Mouse (Mus musculus) B cell, adult 2 months (primary cell): ENCODE measurements around the gene Glo1.
A peak's percentile ranks its signal among the peaks of the same experiment; 100 is the strongest.

Experiments
- DNase-seq, 2 experiments: peaks; one replicate each; pipeline ENCODE4 v3.0.0; 2022

The Glo1 gene

DNA sequence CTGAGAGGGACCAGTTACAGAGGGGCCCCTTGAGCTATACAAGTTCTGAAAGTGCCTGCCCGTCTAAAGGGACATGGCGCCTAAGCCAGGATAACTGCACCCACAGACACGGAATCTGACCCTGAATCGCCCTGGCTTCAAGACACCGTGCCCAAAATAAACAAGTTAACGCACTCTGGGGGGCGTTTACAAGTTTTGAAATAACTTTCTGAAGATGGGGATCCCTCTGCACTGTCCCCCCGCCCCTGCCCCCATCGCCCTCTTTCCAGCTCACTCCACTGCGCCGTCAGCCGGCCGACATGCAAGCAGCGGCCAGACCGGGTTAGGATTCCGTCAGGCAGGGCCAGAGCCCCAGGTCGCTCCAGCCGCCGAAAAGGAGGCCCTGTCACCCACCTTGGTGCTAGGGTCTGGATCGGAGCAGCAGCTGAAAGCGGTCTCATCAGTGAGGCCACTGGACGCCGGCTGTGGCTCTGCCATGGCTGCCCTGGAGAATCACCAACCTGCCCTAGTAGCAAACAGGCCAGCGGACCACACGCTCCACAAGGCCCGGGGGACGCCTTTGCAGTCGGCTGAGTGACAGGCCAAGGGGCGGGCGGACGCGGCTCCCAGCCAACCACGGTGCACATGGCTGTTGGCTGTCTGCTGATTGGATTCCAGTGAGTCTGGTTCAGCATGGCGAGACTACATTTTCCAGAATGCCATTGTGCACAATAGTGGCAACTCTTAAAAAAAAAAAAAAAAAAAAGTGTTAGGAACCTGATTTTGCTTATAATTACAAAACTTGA, 14.4 kb downstream of the Glo1 start:
- DNase-seq, result peak; percentile 98

DNA sequence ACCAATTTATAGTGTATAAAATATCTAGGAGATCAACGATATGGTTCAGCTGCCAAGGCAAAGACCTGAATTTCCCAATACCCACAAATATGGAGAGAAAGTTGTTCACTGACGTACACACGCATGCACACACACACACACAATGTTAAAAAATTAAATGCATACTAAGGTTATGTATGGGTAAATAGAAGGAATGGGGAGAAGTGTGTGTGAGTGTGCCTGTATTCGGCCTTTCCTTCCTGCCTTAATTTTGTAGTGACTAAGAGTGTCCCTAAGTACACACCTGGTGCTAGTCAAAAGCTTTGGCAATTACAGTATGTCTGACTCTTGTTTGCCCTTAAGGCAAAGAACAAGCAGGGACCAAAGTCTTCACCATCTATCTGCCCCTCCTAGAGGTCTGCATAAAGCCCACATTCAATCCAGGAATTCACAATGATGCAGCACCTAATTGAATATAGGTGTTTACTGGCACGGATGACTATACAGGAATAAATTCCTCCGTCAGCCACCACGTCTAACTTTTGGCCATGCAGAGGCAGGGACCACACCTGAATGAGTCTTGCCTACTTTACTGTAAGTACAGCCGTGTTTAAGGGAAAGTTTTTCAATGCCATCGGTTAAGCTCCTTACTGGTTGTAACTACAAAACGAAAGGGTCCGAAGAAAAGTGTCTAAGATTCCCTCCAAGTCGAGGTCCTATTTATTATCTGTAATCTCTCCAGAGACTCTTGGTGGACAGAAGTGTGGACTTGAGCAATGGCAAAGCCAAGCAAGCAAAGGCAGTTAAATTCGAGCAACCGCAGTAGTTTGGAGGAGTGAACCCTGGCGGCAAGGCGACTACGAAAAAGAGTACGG, 15.2 kb downstream of the Glo1 start:
- peak in 1 of 2 experiments; percentile 17 for DNase-seq

DNA sequence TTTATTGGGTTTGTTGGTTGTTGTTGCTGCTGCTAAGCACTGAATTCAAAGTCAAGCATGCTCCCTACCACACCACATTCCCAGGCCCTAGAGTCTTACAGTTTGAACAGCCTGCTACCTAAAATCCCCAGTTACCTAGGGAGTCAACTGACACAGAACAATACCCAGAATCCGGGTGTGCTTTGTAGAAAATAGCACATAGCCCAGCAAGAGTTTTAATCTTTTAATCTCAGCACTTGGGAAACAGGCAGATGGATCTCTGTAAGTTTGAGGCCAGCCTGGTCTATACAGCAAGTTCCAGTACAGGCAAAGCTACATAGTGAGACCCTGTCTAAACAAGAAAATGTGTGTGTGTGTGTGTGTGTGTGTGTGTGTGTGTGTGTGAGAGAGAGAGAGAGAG, 15.9 kb downstream of the Glo1 start:
- DNase-seq, result no peak

DNA sequence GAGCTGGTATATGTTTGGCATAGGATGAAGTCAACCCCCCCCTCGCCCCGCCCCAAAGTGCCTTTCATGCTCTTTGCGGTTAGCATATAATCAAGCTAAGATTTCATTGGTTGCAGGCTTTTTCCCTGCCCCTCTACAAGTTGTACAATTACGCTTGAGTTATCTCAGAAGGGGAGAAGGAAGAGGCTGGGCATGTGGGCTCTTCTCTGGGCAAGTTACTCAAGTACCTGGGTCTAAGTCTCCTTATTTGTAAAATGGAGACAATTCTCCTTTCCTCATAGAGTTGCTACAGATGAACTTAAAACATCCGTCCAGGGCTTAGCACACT, 16.7 kb downstream of the Glo1 start:
- no peak for DNase-seq

DNA sequence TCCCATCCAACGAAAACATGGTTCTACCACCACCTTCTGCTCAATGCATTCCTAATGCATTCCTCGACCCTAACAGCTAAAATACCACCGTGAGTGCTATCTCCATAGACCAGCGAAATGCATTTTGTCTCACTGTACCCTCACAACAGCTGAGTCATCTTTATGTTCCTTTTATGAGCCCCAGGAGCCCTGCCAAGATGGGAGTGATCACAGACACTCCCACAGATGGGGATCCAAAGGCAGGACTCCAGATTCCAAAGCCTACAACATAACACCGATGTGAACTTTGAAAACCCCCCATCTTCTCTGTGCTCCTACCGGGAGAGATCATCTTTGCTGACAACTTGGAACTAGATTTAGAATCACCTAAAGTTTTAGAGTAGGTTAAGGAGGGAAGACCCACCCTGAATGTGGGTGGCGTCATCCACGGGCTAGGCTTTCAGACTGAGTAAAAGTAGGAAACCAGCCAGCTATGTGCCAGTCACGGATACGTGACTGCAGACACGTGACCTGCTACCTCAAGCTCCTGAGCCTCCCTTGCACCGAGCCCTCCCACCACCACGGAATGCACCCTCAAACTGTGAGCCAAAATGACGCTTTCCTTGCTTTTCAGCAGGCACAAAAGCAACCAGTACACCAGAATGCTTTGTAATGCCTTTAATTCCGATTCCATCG, 17.2 kb downstream of the Glo1 start:
- DNase-seq, result no peak

DNA sequence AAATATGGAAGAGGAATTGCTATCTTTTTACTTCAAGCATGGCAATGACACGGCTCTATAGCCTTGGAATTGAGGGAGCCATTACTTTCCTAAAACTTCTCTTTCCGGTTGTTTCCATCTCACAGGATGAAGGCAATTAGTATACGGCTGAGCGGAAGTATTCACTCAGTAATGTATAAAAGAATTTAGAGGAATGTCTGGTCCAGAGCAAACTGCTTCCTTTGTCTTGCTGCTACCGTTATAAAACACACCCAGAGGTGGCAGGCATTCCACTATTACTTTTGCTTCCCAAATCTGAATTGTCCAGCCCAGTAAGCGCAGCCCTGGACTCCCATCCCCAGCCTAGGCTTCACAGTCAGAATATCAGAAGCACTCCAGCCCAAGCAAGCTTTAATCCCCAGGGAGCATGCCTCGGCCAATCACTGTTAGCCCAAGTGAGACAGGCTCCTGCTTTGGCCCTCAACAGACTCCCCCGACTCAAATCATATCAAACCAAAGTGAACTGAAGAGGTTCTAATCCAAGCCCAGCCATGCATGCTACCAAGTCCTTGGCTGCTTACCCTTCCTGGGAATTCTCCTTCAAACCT, 18.7 kb downstream of the Glo1 start:
- no peak for DNase-seq

DNA sequence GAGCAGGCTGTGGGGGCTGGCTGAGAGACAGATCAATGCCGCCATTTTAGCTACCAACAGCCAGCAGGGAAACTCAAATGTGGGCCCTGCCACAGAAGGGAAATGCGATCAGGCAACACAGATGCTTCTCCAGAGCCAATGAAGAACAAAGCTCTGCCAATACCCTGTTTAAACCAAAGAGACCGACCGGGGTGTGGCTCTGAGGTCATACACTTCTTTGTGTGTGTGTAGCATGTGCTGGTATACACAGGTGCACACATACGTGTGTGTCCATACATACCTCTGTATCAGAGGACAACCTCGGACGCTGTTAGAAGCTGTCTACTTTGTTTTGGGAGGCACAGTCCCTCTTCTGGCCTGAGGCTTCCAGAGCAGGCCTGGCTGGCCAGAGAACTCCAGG, 19.3 kb downstream of the Glo1 start:
- no peak for DNase-seq

DNA sequence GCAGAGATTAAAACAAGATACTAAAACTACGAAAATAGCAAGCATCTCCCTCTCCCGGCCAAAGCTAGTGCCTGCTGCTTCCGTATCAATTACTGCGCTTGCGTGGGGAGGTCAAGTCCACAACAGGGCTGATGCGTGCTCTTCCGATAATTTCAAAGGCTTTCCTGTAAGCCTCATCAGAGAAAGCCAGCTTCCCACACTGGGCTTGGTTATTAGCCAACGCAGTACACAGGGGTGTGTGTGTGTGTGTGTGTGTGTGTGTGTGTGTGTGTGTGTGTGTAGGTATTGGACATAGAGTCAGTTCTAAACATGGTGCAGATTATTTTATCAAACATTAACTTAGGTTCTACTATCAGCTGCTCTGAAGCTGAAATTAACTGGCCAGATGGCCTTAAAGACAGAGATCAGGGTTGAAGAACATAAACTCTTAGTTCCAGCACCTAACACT, 20.0 kb downstream of the Glo1 start:
- DNase-seq, result no peak

DNA sequence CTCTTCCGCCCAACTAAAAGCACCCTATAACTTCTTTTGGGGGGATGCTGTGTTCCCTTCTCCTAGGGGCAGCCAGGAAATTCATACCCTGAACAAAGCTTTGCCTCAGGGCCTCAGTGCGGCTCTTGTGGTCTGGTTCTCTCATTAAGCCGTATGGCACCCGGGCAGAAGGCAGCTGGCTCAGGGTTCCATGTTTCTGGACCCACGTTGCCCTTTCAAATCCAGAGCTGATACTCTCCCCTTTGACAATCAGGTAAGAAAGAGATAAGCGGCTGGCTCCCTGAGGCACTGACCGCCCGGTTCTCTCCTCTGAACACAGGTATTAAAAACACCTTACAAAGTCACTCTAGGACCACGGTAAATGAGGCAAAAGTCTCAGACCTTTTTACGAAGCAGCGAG, 20.5 kb downstream of the Glo1 start:
- DNase-seq, result no peak

DNA sequence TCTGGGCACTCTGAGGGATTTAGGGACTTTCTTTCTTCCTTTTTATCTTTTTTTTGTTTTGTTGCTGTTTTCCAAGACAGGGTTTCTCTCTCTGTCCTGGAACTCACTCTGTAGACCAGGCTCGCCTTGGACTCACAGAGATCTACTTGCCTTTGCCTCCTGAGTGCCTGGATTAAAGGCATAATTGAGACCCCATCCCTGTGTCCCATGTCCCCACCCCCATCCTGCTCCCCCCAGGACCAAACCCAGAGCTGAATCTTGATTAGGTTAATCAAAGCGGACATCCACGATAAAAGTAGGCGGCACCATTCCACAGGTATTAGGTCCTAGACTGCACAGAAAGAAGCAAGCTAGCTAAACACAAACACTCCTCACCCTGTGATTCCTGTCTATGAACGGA, 21.7 kb downstream of the Glo1 start:
- DNase-seq, result no peak

DNA sequence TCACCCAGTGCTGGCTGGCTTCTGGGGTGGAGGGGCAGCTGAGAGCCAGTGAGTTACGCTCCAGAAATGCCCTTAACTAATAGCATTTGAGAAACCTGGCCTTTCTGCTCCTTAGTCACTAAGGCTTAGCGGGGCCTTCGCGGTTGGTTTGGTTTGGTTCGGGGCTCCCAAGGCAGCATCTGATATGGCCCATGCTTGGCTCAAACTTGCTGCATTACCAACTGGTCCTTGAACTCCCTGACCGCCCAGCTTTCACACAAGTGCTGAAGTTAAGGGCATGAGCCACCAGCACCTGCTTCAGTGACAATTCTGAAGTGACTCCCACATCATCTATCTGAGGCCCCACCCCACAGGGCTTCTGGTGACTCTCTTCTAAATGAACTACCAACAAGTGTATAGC, 22.4 kb downstream of the Glo1 start:
- DNase-seq, result no peak

DNA sequence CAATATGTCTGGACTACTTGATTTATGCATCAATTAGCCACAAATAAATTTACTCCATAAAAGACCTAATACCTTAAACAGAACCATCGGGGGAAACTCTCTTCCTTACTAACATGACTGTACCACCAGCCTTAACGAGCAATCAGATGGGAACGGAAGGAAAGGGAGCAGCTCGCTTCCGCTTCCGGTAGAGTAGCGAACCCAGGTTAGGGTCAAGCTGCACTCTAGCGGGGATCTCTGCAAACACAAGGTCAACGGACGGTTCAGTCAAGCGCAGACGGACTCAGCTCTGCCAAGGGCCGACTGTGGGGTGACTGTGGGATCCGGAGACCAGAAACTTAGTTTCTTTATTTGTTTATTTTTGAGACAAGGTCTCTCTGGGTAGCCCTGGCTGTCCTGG, 24.5 kb downstream of the Glo1 start:
- no peak for DNase-seq

DNA sequence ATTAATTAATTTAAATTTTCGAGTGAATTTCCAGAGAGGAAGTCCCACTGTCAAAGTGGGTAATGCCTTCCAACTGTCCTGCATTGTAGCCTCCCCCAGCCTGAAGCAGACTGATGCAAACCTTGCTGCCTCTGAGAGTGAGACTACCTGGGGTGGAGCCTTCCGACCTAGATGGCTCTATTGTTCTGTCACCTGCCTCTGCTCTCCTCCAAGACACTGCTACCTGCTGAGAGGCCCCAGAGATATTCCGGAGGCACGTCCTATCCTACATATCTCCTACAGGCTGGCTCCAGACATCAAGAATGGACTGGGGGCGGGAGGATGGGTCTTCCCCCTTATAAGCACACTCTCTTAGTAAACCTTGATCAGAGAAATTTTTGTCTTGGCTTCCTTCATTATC, 28.4 kb downstream of the Glo1 start:
- no peak for DNase-seq

DNA sequence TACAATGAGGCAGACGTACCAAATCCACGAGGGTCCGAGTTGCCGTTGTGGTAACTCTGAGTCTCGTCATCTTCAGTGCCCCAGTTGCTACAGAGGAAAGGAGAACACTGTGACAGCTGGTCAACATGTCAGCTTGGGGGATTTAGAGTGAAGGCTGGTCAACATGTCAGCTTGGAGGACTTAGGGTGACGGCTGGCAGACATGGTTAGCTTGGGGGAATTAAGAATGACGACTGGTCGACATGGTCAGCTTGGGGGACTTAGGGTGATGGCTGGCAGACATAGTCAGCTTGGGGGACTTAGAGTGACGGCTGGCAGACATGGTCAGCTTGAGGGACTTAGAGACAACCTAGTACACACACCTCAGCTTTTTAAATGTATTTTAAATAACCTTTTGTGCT, 28.9 kb downstream of the Glo1 start:
- no peak for DNase-seq

DNA sequence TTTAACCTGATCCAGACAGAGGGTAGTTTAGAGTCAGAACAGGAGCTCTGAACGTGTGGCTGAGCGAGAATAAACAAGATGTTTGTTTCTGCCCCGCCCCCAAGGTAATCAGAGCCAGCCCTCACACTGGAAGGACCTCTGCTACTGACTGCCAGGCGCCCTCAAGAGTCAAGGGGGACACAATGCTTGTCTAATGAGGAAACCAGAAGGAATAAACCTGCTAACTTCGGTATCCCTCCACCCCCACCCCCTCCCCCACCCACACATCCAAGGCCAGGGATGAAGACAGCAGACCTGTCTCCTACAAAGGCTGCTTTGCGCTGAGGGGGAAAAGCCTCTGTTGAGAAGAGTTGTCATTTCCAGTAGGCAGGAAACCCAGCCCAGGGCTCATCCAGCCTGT, 31.8 kb downstream of the Glo1 start:
- DNase-seq, result no peak

DNA sequence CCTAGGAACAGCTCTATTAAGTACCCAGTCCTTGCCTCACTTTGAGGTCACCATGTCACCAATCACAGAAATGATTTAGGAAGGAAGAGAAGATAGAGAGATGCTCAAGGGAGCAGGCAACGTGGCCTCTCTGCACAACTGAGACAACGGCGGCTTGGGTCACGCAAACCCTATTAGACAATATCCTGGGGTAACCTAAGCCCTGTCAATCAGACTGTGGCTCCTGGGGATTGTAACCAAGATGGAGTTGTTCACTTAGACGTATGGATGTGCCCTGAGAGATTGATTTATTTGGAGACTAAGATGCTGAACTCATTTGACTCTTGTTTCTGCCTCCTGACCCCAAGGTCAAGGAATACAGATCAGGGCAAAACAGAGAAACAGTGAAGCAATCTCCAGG, 32.3 kb downstream of the Glo1 start:
- no peak for DNase-seq

DNA sequence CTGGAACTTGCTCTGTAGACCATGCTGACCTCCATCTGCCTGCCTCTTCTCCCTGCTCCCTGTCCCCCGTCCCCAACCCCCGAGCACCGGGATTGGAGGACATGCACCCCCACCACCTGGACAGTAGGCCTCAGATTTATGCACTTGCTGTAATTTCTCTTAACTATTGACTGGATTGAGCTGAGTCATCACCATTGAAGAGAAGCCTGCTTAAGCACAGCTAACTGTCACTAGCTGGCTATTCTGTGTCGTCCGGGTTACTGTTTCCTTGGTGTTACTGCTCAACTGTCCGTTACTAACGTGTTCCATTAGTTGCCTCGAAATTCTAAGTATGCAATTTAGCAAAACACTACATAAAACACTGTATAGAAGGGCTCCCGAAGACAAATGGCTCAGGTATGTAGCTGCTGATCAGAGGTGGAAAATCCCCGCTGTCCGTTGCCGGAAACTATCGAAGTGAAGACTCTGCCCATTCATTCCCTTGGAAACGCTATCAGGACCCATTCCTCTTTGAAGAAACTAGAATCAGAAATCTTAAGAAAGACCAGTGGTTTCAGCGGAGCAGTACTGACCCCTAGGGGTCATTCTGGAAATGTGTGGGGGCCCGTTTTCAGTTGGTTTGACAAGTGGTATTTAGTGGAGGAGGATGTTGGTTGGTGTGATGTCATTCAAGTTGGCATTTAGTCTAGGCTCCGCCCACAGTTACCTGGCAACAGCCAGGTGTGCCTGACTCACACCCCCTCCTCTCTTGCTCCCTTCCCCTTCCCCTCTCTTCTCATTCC, 36.1 kb downstream of the Glo1 start:
- peak; percentile 77 to 81 for DNase-seq

DNA sequence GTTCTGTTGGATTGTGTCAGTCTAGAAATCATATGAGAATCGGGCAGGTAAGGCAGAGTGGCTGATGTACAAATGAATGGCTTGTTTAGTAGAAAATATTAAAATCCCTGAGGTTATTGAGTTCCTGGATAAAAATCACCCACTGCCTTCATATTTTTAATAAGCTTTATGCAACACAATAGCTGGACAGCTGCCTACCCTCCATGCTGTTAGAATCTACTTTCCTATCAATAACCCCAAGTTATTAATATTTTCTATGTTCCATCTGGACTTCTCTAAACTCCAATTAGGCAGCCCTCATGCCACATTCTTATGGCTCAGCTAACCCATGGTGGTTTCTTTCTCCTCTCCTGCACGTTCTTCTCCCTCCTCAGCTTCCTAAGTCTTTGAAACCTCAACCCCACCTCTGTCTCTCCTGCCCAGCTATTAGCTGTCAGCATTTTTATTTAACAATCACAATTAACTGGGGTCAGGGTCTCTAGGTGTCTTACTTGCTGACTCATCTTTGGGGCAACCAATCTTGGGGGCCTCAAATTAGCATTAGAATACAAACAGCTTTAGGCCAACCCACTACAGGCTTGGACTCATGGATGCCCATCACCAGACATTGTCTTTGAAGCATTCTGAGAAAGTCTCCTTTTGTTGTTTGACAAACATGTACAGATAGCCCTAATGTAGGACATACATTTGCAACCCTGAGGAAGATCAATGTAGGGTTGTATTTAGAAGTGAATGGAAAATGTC, 43.2 kb downstream of the Glo1 start:
- no peak for DNase-seq

DNA sequence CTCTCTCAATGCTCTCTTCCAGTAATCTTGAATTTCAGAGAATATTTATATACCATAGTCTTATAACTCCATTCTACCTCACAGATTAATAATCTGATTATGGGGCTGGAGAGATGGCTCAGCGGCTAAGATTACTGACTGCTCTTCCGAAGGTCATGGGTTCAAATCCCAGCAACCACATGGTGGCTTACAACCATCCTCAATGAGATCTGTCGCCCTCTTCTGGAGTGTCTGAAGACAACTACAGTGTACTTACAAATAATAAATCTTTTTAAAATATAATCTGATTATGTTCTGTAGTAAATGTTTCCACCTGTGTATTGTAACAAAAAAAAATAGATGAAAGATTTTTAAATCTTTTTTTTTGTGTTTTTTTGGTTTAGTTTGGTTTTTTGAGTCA, 44.4 kb downstream of the Glo1 start:
- no peak for DNase-seq

DNA sequence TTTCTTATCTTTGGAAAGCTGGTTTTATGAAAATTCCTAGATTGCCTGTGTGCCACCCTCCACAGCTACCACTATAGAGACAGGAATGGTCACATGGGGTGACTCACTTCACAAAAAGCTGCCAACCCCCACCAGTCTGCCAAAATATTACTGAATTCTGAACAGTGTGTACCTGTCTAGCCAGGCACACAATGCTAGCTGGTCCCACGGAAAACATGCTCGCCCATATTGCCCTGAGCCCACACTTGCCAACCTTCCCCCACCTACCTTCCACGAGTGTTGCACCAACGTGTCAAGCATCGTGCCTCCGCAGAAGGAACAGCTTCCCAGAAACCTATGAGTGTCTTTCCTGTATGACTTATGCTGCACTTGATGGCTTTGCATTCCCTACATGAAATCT, 45.5 kb downstream of the Glo1 start:
- no peak for DNase-seq

DNA sequence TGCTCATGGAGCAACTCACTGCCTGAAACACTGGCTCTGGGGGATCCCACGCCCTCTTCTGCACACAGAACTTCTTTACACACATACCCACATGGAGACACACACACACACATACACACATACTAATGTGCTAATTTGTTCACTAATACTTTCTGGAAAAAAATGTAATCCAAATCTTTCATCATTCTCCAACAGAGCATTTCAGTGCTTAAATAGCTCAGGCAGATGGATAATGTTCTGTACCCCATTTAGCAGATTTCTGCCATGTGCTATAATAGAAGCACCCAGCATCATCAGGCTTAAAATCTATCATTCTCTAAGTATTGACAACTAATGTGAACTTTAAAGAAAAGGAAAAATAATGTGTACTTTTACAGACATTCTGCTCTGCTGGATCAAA, 45.9 kb downstream of the Glo1 start:
- no peak for DNase-seq

DNA sequence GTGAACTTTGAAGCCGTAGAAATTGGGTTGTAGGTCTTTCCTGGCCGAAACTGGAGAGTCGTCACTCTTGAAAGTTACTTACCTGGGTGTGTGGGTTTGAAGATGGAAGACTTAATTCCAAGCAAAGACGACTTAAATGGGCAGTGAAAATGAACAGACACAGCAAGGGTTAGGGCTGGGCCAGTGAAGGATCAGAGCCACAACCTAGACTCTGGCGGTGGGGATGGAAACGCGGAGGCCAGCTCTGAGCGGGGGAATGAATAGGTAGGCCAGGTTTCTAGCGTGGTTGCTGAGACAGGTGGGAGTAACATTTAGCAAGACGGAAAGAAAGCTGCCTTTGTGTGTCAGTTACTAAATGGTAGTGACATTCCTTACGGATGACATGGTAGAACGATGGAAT, 49.7 kb downstream of the Glo1 start:
- DNase-seq, result no peak
